Mouse (Mus musculus) frontal cortex, adult (tissue): ENCODE data around the gene Slc6a13.

Source experiments
- ATAC-seq: cut with Nextera tagmentation; 2 replicates; pipeline ENCODE4 v1.9.2; 2017; ENCODE audit warnings: mild to moderate bottlenecking, moderate library complexity, mixed read lengths; ENCODE audit not compliant: low TSS enrichment

The Slc6a13 gene

GRCm38 (mm10) chr6:121380576-121380975, 80.5 kb downstream of the Slc6a13 start:
- ATAC-seq, result no peak

DNA sequence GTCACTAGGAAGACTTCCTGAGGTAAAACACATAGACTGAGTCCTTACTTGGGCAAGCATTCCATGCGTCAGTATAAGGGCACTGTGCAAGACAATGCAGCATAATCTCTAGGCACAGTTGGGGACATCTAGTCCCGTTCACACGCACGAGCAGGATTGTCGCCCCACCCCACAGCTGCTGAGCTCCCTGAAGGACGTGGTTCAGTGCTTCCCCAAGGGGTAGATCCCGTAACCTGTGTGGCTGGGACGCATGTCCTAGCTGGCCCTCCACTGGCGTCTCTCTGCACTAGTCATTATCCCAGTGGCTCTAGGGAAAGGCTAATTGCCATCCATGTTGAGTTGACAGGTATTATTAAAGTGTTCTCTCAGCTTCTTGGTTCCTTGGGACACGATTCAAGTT, 82.0 kb downstream of the Slc6a13 start:
- no peak for ATAC-seq

GRCm38 (mm10) chr6:121385397-121385796, 85.4 kb downstream of the Slc6a13 start:
- ATAC-seq, result no peak
